Mouse (Mus musculus): Measurements from ENCODE around the gene Slc35e3.
"Not testable (repeated sequence)": the region's sequence is repeated elsewhere in the genome, so short reads cannot be mapped to it uniquely, and the experiment has no call there.

Slc35e3 gene

GRCm38 (mm10) chr10:117749787-117750343 is 3.7 kb upstream of the Slc35e3 start:
- no peak for DNase-seq

- DNase-seq = no peak
These were observed 3.0 kb upstream of the Slc35e3 start for GRCm38 (mm10) chr10:117749050-117749686.

- peak; percentile 70 to 85 for DNase-seq
These were observed 2.3 kb upstream of the Slc35e3 start for GRCm38 (mm10) chr10:117748276-117749049.

- peak in 1 of 2 experiments; percentile 42 for DNase-seq
These were observed 1.5 kb upstream of the Slc35e3 start for GRCm38 (mm10) chr10:117747711-117748110.

- DNase-seq = peak in 1 of 2 experiments; percentile 40
These were observed 432 bp downstream of the Slc35e3 start for GRCm38 (mm10) chr10:117745570-117746296.

GRCm38 (mm10) chr10:117743917-117744316 is 2.2 kb downstream of the Slc35e3 start:
- no peak for DNase-seq

GRCm38 (mm10) chr10:117743182-117743581 is 3.0 kb downstream of the Slc35e3 start:
- no peak for DNase-seq

- DNase-seq = no peak
These were observed 3.5 kb downstream of the Slc35e3 start for GRCm38 (mm10) chr10:117742618-117743017.

GRCm38 (mm10) chr10:117741698-117742475 is 4.3 kb downstream of the Slc35e3 start:
- no peak for DNase-seq

GRCm38 (mm10) chr10:117740921-117741320 is 5.2 kb downstream of the Slc35e3 start:
- no peak for DNase-seq

- DNase-seq = no peak
These were observed 6.0 kb downstream of the Slc35e3 start for GRCm38 (mm10) chr10:117740171-117740570.

GRCm38 (mm10) chr10:117739648-117739948 is 6.6 kb downstream of the Slc35e3 start:
- no peak for DNase-seq

- DNase-seq = no peak
These were observed 7.1 kb downstream of the Slc35e3 start for GRCm38 (mm10) chr10:117738928-117739647.

- DNase-seq = no peak
These were observed 7.8 kb downstream of the Slc35e3 start for GRCm38 (mm10) chr10:117738140-117738921.

- not testable (repeated sequence) for DNase-seq
These were observed 8.7 kb downstream of the Slc35e3 start for GRCm38 (mm10) chr10:117737498-117737897.

- DNase-seq = peak; percentile 54
These were observed 9.1 kb downstream of the Slc35e3 start for GRCm38 (mm10) chr10:117737075-117737474.

- DNase-seq = no peak
These were observed 9.6 kb downstream of the Slc35e3 start for GRCm38 (mm10) chr10:117736573-117736972.

- not testable (repeated sequence) for DNase-seq
These were observed 10.8 kb downstream of the Slc35e3 start for GRCm38 (mm10) chr10:117735396-117735795.

GRCm38 (mm10) chr10:117734104-117734852 is 11.9 kb downstream of the Slc35e3 start:
- DNase-seq = peak in 1 of 2 experiments; percentile 57

GRCm38 (mm10) chr10:117733626-117734025 is 12.5 kb downstream of the Slc35e3 start:
- not testable (repeated sequence) for DNase-seq
